Mouse (Mus musculus): ENCODE results near the gene Ncaph2.

- TF ChIP-seq CTCF (IDR thresholded peaks at IDR 0.05; ENCODE audit: low read depth, low read length) (no peak), POLR2A (IDR thresholded peaks at IDR 0.05; ENCODE audit: borderline replicate concordance, low read depth, low read length) (no peak)
Observed at GRCm38 (mm10) chr15:89334774-89335537, 20.6 kb upstream of the Ncaph2 start.

Data from bone marrow macrophage, adult 2 months (primary cell).